Mouse (Mus musculus) cerebellum, postnatal 25 days (tissue): ENCODE data around the gene Klf4.
A peak's percentile ranks its signal among the peaks of the same experiment; 100 is the strongest.

Experiments
- DNase-seq, 2 experiments: peaks; one replicate each; pipeline ENCODE4 v3.0.0; 2021; ENCODE audit warnings: mixed read lengths in 2 of 2

The Klf4 gene

GRCm38 (mm10) chr4:55532407-55533195, at the start of gene Klf4:
Gene Klf4, minus strand, starts transcription at chr4:55532466.
- DNase-seq: peak; percentile 52 to 74

GRCm38 (mm10) chr4:55571432-55571831, 39.2 kb upstream of the Klf4 start:
- DNase-seq: no peak

GRCm38 (mm10) chr4:55567986-55568385, 35.7 kb upstream of the Klf4 start:
- no peak for DNase-seq

- DNase-seq: peak in 1 of 2 experiments; percentile 25
Measured at GRCm38 (mm10) chr4:55567575-55567974, 35.3 kb upstream of the Klf4 start.

- DNase-seq: no peak
Measured at GRCm38 (mm10) chr4:55564317-55564716, 32.1 kb upstream of the Klf4 start.

- DNase-seq: no peak
Measured at GRCm38 (mm10) chr4:55563050-55563449, 30.8 kb upstream of the Klf4 start.

- DNase-seq: no peak
Measured at GRCm38 (mm10) chr4:55562062-55562461, 29.8 kb upstream of the Klf4 start.

GRCm38 (mm10) chr4:55546869-55547268, 14.6 kb upstream of the Klf4 start:
- DNase-seq: no peak

- DNase-seq: no peak
Measured at GRCm38 (mm10) chr4:55542753-55543152, 10.5 kb upstream of the Klf4 start.

- no peak for DNase-seq
Measured at GRCm38 (mm10) chr4:55541654-55542053, 9.4 kb upstream of the Klf4 start.

GRCm38 (mm10) chr4:55541221-55541620, 9.0 kb upstream of the Klf4 start:
- DNase-seq: no peak

GRCm38 (mm10) chr4:55535012-55535411, 2.7 kb upstream of the Klf4 start:
- DNase-seq: no peak

GRCm38 (mm10) chr4:55534510-55534909, 2.2 kb upstream of the Klf4 start:
- DNase-seq: no peak

GRCm38 (mm10) chr4:55533803-55534254, 1.6 kb upstream of the Klf4 start:
- no peak for DNase-seq

- DNase-seq: no peak
Measured at GRCm38 (mm10) chr4:55533196-55533802, 1.0 kb upstream of the Klf4 start.

GRCm38 (mm10) chr4:55531856-55532406, 335 bp downstream of the Klf4 start:
- no peak for DNase-seq

GRCm38 (mm10) chr4:55531096-55531855, 990 bp downstream of the Klf4 start:
- DNase-seq: peak; percentile 12 to 19

- no peak for DNase-seq
Measured at GRCm38 (mm10) chr4:55530731-55531095, 1.6 kb downstream of the Klf4 start.

- DNase-seq: peak; percentile 36 to 61
Measured at GRCm38 (mm10) chr4:55530236-55530635, 2.0 kb downstream of the Klf4 start.

GRCm38 (mm10) chr4:55528404-55528803, 3.9 kb downstream of the Klf4 start:
- DNase-seq: no peak

- DNase-seq: no peak
Measured at GRCm38 (mm10) chr4:55527931-55528330, 4.3 kb downstream of the Klf4 start.

GRCm38 (mm10) chr4:55526247-55527115, 5.8 kb downstream of the Klf4 start:
- no peak for DNase-seq
